Mouse (Mus musculus) lung, adult 2 months (tissue): ENCODE data around the gene Stx17.

Source experiments
- CTCF ChIP-seq: fragments of 200-500 bp; IDR thresholded peaks from 2 replicates; pipeline ENCODE4 v1.5.1; 2011; ENCODE audit warnings: mild to moderate bottlenecking, low read length, control low read depth; ENCODE audit not compliant: insufficient read depth
- POLR2A ChIP-seq: fragments of 200-500 bp; IDR thresholded peaks from 2 replicates; pipeline ENCODE4 v1.6.1; 2011; ENCODE audit warnings: low read depth, mild to moderate bottlenecking, control low read depth, low read length, borderline replicate concordance; ENCODE audit errors: extremely low read depth

GRCm38 (mm10) chr4:48130314-48130713 is 5.6 kb downstream of the Stx17 start:
- TF ChIP-seq POLR2A (no peak), CTCF (no peak)
